Mouse (Mus musculus) cerebellum, adult 2 months (tissue): Measurements from ENCODE around the gene Ttbk2. TPM values are rescaled to one million over a fixed set of nuclear protein-coding genes. Genes with fewer than 3 reads are reported as not detected.
A peak's percentile ranks its signal among the peaks of the same experiment; 100 is the strongest.

Source experiments
- DNase-seq, 2 experiments: peaks; one replicate each; pipeline ENCODE4 v3.0.0; 2021
- H3K27ac ChIP-seq: fragments of 200-500 bp; 2 replicates; pipeline ENCODE4 v1.5.1; 2012; ENCODE audit warnings: low read length, control low read depth, inconsistent platforms; ENCODE audit not compliant: insufficient read depth
- H3K27me3 ChIP-seq: fragments of 200-500 bp; 2 replicates; pipeline ENCODE4 v1.6.1; 2012; ENCODE audit warnings: inconsistent platforms, mild to moderate bottlenecking, low read length, moderate library complexity; ENCODE audit not compliant: control insufficient read depth, insufficient read depth
- H3K4me1 ChIP-seq: fragments of 200-500 bp; 2 replicates; pipeline ENCODE4 v1.6.1; 2011; ENCODE audit warnings: low read length; ENCODE audit not compliant: control insufficient read depth, insufficient read depth
- H3K4me3 ChIP-seq: fragments of 200-500 bp; replicated peaks from 2 replicates; pipeline ENCODE3; 2011; ENCODE audit warnings: mild to moderate bottlenecking, low read depth, low read length, control low read depth; ENCODE audit not compliant: insufficient read depth
- CTCF ChIP-seq: fragments of 200-500 bp; IDR thresholded peaks from 2 replicates; pipeline ENCODE4 v1.5.1; 2011; ENCODE audit warnings: low read depth, mild to moderate bottlenecking, control low read depth, low read length, moderate library complexity, borderline replicate concordance; ENCODE audit not compliant: insufficient read depth
- POLR2A ChIP-seq: fragments of 200-500 bp; IDR thresholded peaks from 2 replicates; pipeline ENCODE4 v1.6.1; 2011; ENCODE audit warnings: low read length, control low read depth, borderline replicate concordance; ENCODE audit not compliant: insufficient read depth
- WGBS: fragments of 180-500 bp; shearing (Covaris S2); methylation state at CpG from one replicate; pipeline ENCODE4 v1.1.7; 2018; 5-methylcytosine and 5-hydroxymethylcytosine counted together
- polyA plus RNA-seq: library from polyadenylated mRNA; depleted of rRNA; stranded (reverse); fragments of >200 nt; gene quantifications from 2 replicates; pipeline ENCODE4 v1.2.3, GENCODE M21; 2012

Gene Ttbk2
- polyA plus RNA-seq, 1 experiment: 32.5 TPM

- WGBS: 88% methylated on average over 1 of the region's 1 CpGs
- TF ChIP-seq CTCF (no peak), POLR2A (no peak)
- Histone ChIP-seq H3K4me3 (no peak overlapping the region), H3K27me3 (no peaks in the 10 kb centered on the region), H3K27ac (no peak overlapping the region), H3K4me1 (no peaks in the 10 kb centered on the region)
- DNase-seq: no peak
These were observed 10.3 kb upstream of the Ttbk2 start for GRCm38 (mm10) chr2:120860699-120861098.

GRCm38 (mm10) chr2:120858131-120858530 lies 7.7 kb upstream of the Ttbk2 start:
- TF ChIP-seq CTCF (no peak), POLR2A (no peak)
- 86% methylated on average over 3 of the region's 3 CpGs for WGBS
- Histone ChIP-seq H3K4me1 (no peaks in the 10 kb centered on the region), H3K4me3 (no peak overlapping the region), H3K27ac (no peak overlapping the region), H3K27me3 (no peaks in the 10 kb centered on the region)
- no peak for DNase-seq

- WGBS: 93% methylated on average over 3 of the region's 3 CpGs
- Histone ChIP-seq H3K27me3 (no peaks in the 10 kb centered on the region), H3K4me1 (no peaks in the 10 kb centered on the region), H3K4me3 (no peak overlapping the region), H3K27ac (no peak overlapping the region)
- TF ChIP-seq POLR2A (no peak), CTCF (no peak)
- DNase-seq: no peak
These were observed 2.7 kb upstream of the Ttbk2 start for GRCm38 (mm10) chr2:120853151-120853550.

GRCm38 (mm10) chr2:120852626-120853025 lies 2.2 kb upstream of the Ttbk2 start:
- H3K27me3 ChIP-seq: no peaks in the 10 kb centered on the region
- TF ChIP-seq CTCF (no peak), POLR2A (no peak)
- no peaks in the 10 kb centered on the region for H3K4me1 ChIP-seq
- WGBS: 39% methylated on average over 1 of the region's 1 CpGs
- H3K4me3 ChIP-seq: no peak overlapping the region
- H3K27ac ChIP-seq: no peak overlapping the region
- no peak for DNase-seq

GRCm38 (mm10) chr2:120849449-120850423 lies 668 bp downstream of the Ttbk2 start, which contains the start of gene Cdan1:
TSS of gene Cdan1 (minus strand) at chr2:120850128.
- Histone ChIP-seq H3K27ac (peak within 1 kb of the TSS; percentile 42), H3K27me3 (no peaks in the 10 kb centered on the region), H3K4me1 (no peaks in the 10 kb centered on the region), H3K4me3 (peak within 1 kb of the TSS; percentile 67)
- DNase-seq: peak; percentile 63 to 74
- TF ChIP-seq CTCF (no peak), POLR2A (no peak; the same call in 1 of the 2 replicates)
- under 1% methylated on average over 53 of the region's 71 CpGs for WGBS

- no peak overlapping the region for H3K4me3 ChIP-seq
- WGBS: 92% methylated on average over 1 of the region's 1 CpGs
- H3K4me1 ChIP-seq: no peaks in the 10 kb centered on the region
- TF ChIP-seq CTCF (no peak), POLR2A (no peak)
- H3K27ac ChIP-seq: no peak overlapping the region
- H3K27me3 ChIP-seq: no peaks in the 10 kb centered on the region
- no peak for DNase-seq
These were observed 5.1 kb downstream of the Ttbk2 start for GRCm38 (mm10) chr2:120845280-120845679.

- H3K27ac ChIP-seq: no peak overlapping the region
- 89% methylated on average over 4 of the region's 4 CpGs for WGBS
- H3K27me3 ChIP-seq: no peaks in the 10 kb centered on the region
- TF ChIP-seq POLR2A: no peak
- TF ChIP-seq CTCF: no peak
- no peaks in the 10 kb centered on the region for H3K4me1 ChIP-seq
- DNase-seq: no peak
- no peak overlapping the region for H3K4me3 ChIP-seq
These were observed 6.4 kb downstream of the Ttbk2 start for GRCm38 (mm10) chr2:120843990-120844389.

- H3K4me3 ChIP-seq: no peak overlapping the region
- DNase-seq: no peak
- H3K27me3 ChIP-seq: no peaks in the 10 kb centered on the region
- TF ChIP-seq CTCF (no peak), POLR2A (no peak)
- no peaks in the 10 kb centered on the region for H3K4me1 ChIP-seq
- no peak overlapping the region for H3K27ac ChIP-seq
- 86% methylated on average over 1 of the region's 1 CpGs for WGBS
These were observed 9.2 kb downstream of the Ttbk2 start for GRCm38 (mm10) chr2:120841211-120841610.
